Mouse (Mus musculus) forebrain, postnatal 0 days (tissue): ENCODE data around the gene Bcar1. TPM values are rescaled to one million over a fixed set of nuclear protein-coding genes. Genes with fewer than 3 reads are reported as not detected.

Source experiments
- ATAC-seq: fragments of 200-750 bp; cut with Nextera tagmentation; 2 replicates; pipeline ENCODE4 v1.8.0; 2017; ENCODE audit warnings: mild to moderate bottlenecking, moderate library complexity
- DNase-seq: peaks from one replicate; pipeline ENCODE4 v3.0.0-alpha.2; 2015
- H3K27ac ChIP-seq: fragments of 300-500 bp; sonication (generic); 2 replicates; pipeline ENCODE4 v1.5.1; 2014; ENCODE audit warnings: low read depth, mild to moderate bottlenecking, antibody characterized with exemption, low read length, moderate library complexity, mixed read lengths
- H3K27me3 ChIP-seq: fragments of 300-500 bp; sonication (generic); 2 replicates; pipeline ENCODE4 v1.6.1; 2014; ENCODE audit warnings: mild to moderate bottlenecking, low read length, mixed read lengths; ENCODE audit not compliant: insufficient read depth
- H3K36me3 ChIP-seq: fragments of 300-500 bp; sonication (generic); 2 replicates; pipeline ENCODE4 v1.6.1; 2014; ENCODE audit warnings: mild to moderate bottlenecking, moderate library complexity; ENCODE audit not compliant: insufficient read depth
- H3K4me1 ChIP-seq: fragments of 300-500 bp; sonication (generic); 2 replicates; pipeline ENCODE4 v1.6.1; 2014; ENCODE audit warnings: antibody characterized with exemption; ENCODE audit not compliant: insufficient read depth
- H3K4me2 ChIP-seq: fragments of 300-500 bp; sonication (generic); 2 replicates; pipeline ENCODE4 v1.6.1; 2014; ENCODE audit warnings: low read depth, mild to moderate bottlenecking, moderate library complexity
- H3K4me3 ChIP-seq: fragments of 300-500 bp; sonication (generic); 2 replicates; pipeline ENCODE4 v1.5.1; 2014; ENCODE audit warnings: low read depth, low read length, mixed read lengths
- H3K9ac ChIP-seq: fragments of 300-500 bp; sonication (generic); 2 replicates; pipeline ENCODE4 v1.6.1; 2014; ENCODE audit warnings: mild to moderate bottlenecking
- H3K9me3 ChIP-seq: fragments of 300-500 bp; sonication (generic); 2 replicates; pipeline ENCODE4 v1.6.1; 2016; ENCODE audit warnings: low read length
- CTCF ChIP-seq: sonication (generic); IDR thresholded peaks from 2 replicates; pipeline ENCODE4 v1.5.1; 2016; ENCODE audit warnings: antibody characterized with exemption, control low read depth, low read depth
- WGBS: fragments of 180-500 bp; shearing (Covaris S2); extraction: QIAGEN DNeasy Blood & Tissue Kit; methylation state at CpG from one replicate; pipeline ENCODE4 v1.1.7; 2014; 5-methylcytosine and 5-hydroxymethylcytosine counted together
- polyA plus RNA-seq: library from polyadenylated mRNA; unstranded; fragments of >200 nt; fragmentation: Nextera tagmentation; extraction: Ambion mirVana; gene quantifications from 2 replicates; pipeline ENCODE4 v1.2.1, GENCODE M21; 2015
- total RNA-seq: library from RNA; depleted of rRNA; stranded (reverse); fragments of >200 nt; gene quantifications from 2 replicates; pipeline ENCODE4 v1.2.3, GENCODE M21; 2014

Gene Bcar1
- total and polyA plus RNA-seq, 2 experiments from 2014 or later = 43.4 to 60.3 TPM

DNA sequence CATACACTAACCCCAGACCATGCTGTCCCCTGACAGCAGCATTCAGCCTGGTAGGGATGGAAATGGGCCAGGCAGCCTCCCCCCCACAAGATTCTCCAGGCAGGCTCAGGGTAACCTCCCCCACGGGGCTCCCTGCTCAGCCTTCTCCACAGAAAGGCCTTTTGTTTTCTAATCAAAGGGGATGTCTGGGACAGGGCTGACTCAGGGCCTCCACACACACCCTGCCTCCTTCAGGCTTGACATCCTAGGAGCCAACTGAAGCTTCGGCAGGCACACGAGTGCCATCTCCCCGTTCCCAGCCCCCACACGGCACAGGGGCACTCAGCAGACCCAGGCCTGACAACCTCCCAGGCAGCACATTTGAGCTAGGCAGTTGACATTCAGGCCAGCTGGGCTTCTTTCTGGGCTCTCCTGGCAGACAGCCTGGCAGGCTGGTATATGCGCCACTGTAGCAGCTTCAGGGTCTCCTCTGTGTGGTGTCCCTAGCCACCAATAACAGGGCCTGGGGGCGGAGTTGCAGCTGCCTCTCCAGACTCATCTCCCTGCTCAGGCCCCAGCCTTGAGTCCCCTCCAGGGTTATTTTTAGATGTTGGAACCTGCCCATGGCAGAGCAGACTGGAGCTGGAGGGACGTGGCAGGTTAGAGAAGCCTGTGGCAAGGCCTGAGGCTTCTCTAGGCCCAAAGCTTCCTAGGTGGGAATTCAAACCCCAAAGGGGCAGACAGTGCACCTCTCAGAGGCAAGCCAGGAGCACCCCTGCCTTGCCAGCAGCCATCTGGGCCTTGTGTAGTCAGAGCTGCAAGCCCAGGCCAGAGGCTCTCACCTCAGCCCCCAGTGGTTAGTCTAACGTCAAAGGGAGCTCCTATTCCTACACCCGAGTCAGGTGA, 26.8 kb downstream of the Bcar1 start:
- Histone ChIP-seq H3K9me3 (no peaks in the 10 kb centered on the region), H3K27ac (peak overlapping the region; percentile 87), H3K27me3 (no peaks in the 10 kb centered on the region), H3K9ac (peak overlapping the region; percentile 18; the same call in 1 of the 2 replicates), H3K36me3 (peaks cover 52% of the 10 kb centered on the region), H3K4me1 (peaks cover 28% of the 10 kb centered on the region), H3K4me3 (no peak overlapping the region), H3K4me2 (no peak overlapping the region)
- 9% methylated on average over 10 of the region's 10 CpGs for WGBS
- ATAC-seq (peak; percentile 94), DNase-seq (peak; percentile 86)
- no peak for TF ChIP-seq CTCF

DNA sequence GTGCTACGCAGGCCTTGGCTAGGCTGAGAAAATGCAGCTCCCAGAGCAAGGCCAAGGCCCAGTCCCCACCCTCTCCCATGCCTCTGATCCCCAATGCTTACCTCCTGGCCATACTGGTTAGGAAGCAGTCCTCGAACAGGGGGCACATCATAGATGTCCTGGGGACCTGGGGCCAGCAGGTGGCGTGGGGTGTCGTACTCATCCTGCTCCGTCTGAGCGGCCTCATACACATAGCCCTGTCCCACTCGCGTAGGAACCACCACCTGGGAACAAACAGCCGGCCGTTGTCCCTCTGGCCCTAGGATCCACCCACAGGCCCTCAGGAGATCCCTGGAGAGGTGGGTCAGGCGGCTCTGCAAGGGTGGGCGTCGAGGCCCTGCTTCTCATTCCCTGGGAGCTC, 28.1 kb downstream of the Bcar1 start:
- Histone ChIP-seq H3K36me3 (peaks cover 60% of the 10 kb centered on the region), H3K4me2 (no peak overlapping the region), H3K9ac (no peak overlapping the region), H3K4me1 (peaks cover 28% of the 10 kb centered on the region), H3K27ac (no peak overlapping the region), H3K9me3 (no peaks in the 10 kb centered on the region), H3K4me3 (no peak overlapping the region), H3K27me3 (no peaks in the 10 kb centered on the region)
- peak; percentile 17; the same call in 1 of the 2 replicates for TF ChIP-seq CTCF
- WGBS = 87% methylated on average over 13 of the region's 13 CpGs
- ATAC-seq = no peak
- no peak for DNase-seq

DNA sequence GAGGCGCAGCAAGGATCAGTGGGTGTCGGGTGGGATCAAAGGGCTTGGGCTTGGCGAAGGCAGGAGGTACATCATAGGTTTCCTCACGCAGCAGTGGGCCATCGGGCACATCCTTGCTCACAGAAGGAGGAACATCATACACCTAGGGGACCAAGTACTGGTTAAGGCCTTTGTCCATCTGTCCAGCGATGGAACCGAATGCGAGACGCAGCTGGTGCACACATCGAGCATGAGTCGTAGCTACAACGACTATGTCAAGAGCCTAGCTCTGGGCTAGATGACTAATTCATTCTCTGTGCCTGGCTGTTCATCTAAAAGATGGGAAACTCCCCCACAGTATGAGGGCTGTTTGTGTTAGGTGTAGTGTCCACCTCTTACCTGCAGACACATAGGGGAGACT, 29.3 kb downstream of the Bcar1 start:
- no peak overlapping the region for H3K4me3 ChIP-seq
- H3K9me3 ChIP-seq = no peaks in the 10 kb centered on the region
- peaks cover 28% of the 10 kb centered on the region for H3K4me1 ChIP-seq
- DNase-seq = no peak
- no peak for ATAC-seq
- peaks cover 51% of the 10 kb centered on the region for H3K36me3 ChIP-seq
- H3K27ac ChIP-seq = no peak overlapping the region
- H3K27me3 ChIP-seq = no peaks in the 10 kb centered on the region
- no peak overlapping the region for H3K9ac ChIP-seq
- WGBS = 95% methylated on average over 12 of the region's 12 CpGs
- no peak overlapping the region for H3K4me2 ChIP-seq
- no peak for TF ChIP-seq CTCF

DNA sequence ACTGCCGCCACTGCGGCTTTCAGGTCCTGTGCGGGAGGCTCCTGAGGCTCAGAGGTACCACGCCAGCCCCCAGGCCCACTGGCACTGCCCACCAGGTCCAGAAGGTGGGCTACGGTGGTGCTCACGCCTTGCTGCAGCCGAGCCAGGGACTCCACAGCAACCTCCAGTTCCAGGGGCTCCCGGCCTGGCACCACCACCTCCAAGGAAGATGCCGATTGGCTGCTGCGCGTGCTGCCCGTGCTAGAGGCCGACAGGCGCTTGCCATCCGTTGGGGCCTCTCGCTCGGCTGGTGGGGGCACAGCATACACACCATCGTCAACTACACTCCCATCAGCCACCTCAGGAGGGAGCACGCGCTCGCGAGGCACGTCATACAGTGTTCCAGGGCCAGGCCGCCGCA, 29.8 kb downstream of the Bcar1 start:
- H3K27me3 ChIP-seq = no peaks in the 10 kb centered on the region
- 94% methylated on average over 25 of the region's 25 CpGs for WGBS
- DNase-seq = no peak
- no peak overlapping the region for H3K4me2 ChIP-seq
- no peak overlapping the region for H3K4me3 ChIP-seq
- no peak overlapping the region for H3K9ac ChIP-seq
- TF ChIP-seq CTCF = 0 out of 2 replicates have a peak, but pooled peaks have one; percentile 17
- ATAC-seq = no peak
- no peak overlapping the region for H3K27ac ChIP-seq
- H3K36me3 ChIP-seq = peaks cover 52% of the 10 kb centered on the region
- no peaks in the 10 kb centered on the region for H3K9me3 ChIP-seq
- peaks cover 25% of the 10 kb centered on the region for H3K4me1 ChIP-seq

DNA sequence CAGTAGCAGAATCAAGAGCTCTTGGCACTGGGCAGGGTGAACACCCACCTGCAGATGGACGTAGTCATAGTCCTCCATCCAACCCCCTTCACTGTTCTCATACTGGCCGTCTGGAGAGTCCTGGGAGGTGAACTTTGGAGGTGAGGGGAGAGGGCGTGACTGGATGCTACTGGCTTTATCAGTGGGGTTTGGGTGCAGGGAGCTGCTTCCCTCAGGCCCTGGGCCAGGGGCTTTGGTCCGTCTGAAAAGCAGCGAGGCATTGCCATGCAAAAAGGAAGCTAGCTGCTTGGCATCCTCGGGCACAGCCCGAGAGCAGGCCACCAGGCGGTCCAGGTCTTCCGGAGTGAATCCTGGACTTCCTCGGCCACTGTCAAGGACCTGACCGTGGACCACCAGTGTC, 30.3 kb downstream of the Bcar1 start:
- ATAC-seq (no peak), DNase-seq (no peak)
- 92% methylated on average over 11 of the region's 11 CpGs for WGBS
- no peak for TF ChIP-seq CTCF
- no peak overlapping the region for H3K27ac ChIP-seq
- H3K4me3 ChIP-seq = no peak overlapping the region
- H3K4me2 ChIP-seq = no peak overlapping the region
- H3K4me1 ChIP-seq = peaks cover 24% of the 10 kb centered on the region
- H3K27me3 ChIP-seq = no peaks in the 10 kb centered on the region
- H3K9ac ChIP-seq = no peak overlapping the region
- H3K36me3 ChIP-seq = peaks cover 53% of the 10 kb centered on the region
- H3K9me3 ChIP-seq = no peaks in the 10 kb centered on the region

DNA sequence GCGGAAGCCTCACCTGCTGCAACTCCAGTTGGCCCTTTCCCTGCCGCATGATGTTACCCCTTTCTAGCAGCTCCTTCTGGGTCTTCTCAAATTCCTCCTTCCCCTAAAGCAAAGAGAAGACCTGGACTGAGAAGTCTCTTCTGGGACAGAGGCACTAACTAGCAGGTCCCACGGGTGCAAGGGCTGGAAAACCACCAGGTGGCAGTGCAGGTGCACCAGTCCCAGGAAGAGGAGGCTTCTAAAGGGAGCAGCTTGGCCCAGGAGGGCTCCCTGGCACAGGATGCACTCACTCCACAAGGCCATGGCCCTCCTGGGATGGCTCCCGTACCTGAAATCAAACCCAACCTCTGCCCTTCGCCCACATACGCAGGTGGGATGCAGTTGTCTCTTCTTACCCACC, 31.0 kb downstream of the Bcar1 start:
- TF ChIP-seq CTCF = peak; percentile 87
- DNase-seq (peak; percentile 77), ATAC-seq (peak; percentile 25; the same call in 1 of the 2 replicates)
- H3K4me2 ChIP-seq = no peak overlapping the region
- WGBS = 77% methylated on average over 6 of the region's 6 CpGs
- H3K27me3 ChIP-seq = no peaks in the 10 kb centered on the region
- no peak overlapping the region for H3K27ac ChIP-seq
- no peaks in the 10 kb centered on the region for H3K9me3 ChIP-seq
- peaks cover 53% of the 10 kb centered on the region for H3K36me3 ChIP-seq
- H3K4me3 ChIP-seq = no peak overlapping the region
- H3K9ac ChIP-seq = no peak overlapping the region
- peaks cover 17% of the 10 kb centered on the region for H3K4me1 ChIP-seq

DNA sequence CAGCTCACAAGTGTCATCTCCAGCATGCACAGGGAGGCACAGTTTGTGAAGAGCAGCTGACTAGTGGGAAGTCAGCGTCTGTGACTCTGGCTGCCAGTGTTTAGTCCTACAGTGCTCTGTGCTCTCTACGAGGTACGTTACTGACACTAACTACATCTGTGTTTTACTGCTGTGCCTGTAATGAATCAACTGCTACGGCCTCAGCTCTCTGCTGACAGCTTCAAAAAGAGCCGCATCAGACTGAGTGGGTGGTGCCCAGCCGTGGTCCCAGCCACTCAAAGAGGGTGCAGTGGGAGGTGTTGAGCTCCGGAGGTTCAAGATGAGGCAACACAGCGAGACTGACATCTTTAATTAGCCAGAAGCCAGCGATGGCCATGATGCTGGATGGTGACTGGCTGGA, 31.5 kb downstream of the Bcar1 start:
- Histone ChIP-seq H3K9me3 (no peaks in the 10 kb centered on the region), H3K36me3 (peaks cover 53% of the 10 kb centered on the region), H3K27me3 (no peaks in the 10 kb centered on the region), H3K27ac (no peak overlapping the region), H3K4me3 (no peak overlapping the region), H3K4me1 (peaks cover 13% of the 10 kb centered on the region), H3K4me2 (no peak overlapping the region), H3K9ac (no peak overlapping the region)
- TF ChIP-seq CTCF = no peak
- ATAC-seq = no peak
- DNase-seq = no peak
- WGBS = 77% methylated on average over 9 of the region's 9 CpGs
